Mouse (Mus musculus) ES-Bruce4 (cell line): ENCODE data around the gene Fpgs. TPM values are rescaled to one million over a fixed set of nuclear protein-coding genes. Genes with fewer than 3 reads are reported as not detected.

Source experiments
- H3K27ac ChIP-seq: 2 replicates; pipeline ENCODE4 v1.5.1; 2012; ENCODE audit warnings: low read length, inconsistent platforms; ENCODE audit not compliant: insufficient read depth
- H3K27me3 ChIP-seq: 2 replicates; pipeline ENCODE4 v1.6.1; 2012; ENCODE audit warnings: mild to moderate bottlenecking, low read length, inconsistent platforms; ENCODE audit not compliant: control insufficient read depth, poor library complexity, insufficient read depth, severe bottlenecking
- H3K36me3 ChIP-seq: 2 replicates; pipeline ENCODE4 v1.6.1; 2012; ENCODE audit warnings: inconsistent platforms, mild to moderate bottlenecking, low read length, moderate library complexity; ENCODE audit not compliant: control insufficient read depth, poor library complexity, insufficient read depth, severe bottlenecking
- H3K4me1 ChIP-seq: one replicate; pipeline ENCODE4 v1.8.1; 2011; ENCODE audit warnings: low read length; ENCODE audit not compliant: control insufficient read depth, insufficient read depth
- H3K4me3 ChIP-seq: 2 replicates; pipeline ENCODE4 v1.5.1; 2011; ENCODE audit warnings: low read depth, mild to moderate bottlenecking, low read length
- H3K9ac ChIP-seq: 2 replicates; pipeline ENCODE4 v1.6.1; 2012; ENCODE audit warnings: low read depth, mild to moderate bottlenecking, inconsistent platforms; ENCODE audit not compliant: poor library complexity, severe bottlenecking
- H3K9me3 ChIP-seq: replicated peaks from 2 replicates; pipeline ENCODE4 v1.6.1; 2012; ENCODE audit warnings: mild to moderate bottlenecking, low read length, inconsistent platforms; ENCODE audit not compliant: control insufficient read depth, poor library complexity, insufficient read depth, severe bottlenecking
- CTCF ChIP-seq: IDR thresholded peaks from one replicate; pipeline ENCODE4 v1.8.1; 2011; ENCODE audit warnings: low read depth, low read length
- EP300 ChIP-seq: IDR thresholded peaks from 2 replicates; pipeline ENCODE4 v1.6.1; 2011; ENCODE audit warnings: low read depth, low read length; ENCODE audit not compliant: insufficient read depth
- POLR2A ChIP-seq: IDR thresholded peaks from one replicate; pipeline ENCODE4 v1.8.1; 2011; ENCODE audit warnings: low read length; ENCODE audit not compliant: insufficient read depth
- polyA plus RNA-seq: library from polyadenylated mRNA; stranded (reverse); fragments of >200 nt; gene quantifications from 2 replicates; pipeline ENCODE4 v1.2.4, GENCODE M21; 2011; ENCODE audit warnings: low read depth; ENCODE audit not compliant: missing spikeins, insufficient read depth, insufficient read length

The Fpgs gene
- polyA plus RNA-seq, 1 experiment = 45.7 TPM

GRCm38 (mm10) chr2:32637778-32638281 lies 66.1 kb downstream of the Fpgs start:
- Histone ChIP-seq H3K27ac (no peak overlapping the region), H3K4me1 (no peaks in the 10 kb centered on the region), H3K4me3 (peak overlapping the region; percentile 20; the same call in 1 of the 2 replicates), H3K9me3 (no peaks in the 10 kb centered on the region), H3K36me3 (peaks cover 12% of the 10 kb centered on the region), H3K9ac (peak overlapping the region; percentile 13; the same call in 1 of the 2 replicates), H3K27me3 (no peaks in the 10 kb centered on the region)
- TF ChIP-seq POLR2A (no peak), EP300 (no peak), CTCF (no peak)

GRCm38 (mm10) chr2:32636617-32637016 lies 67.3 kb downstream of the Fpgs start:
- Histone ChIP-seq H3K9me3 (no peaks in the 10 kb centered on the region), H3K36me3 (peaks cover 12% of the 10 kb centered on the region), H3K27me3 (no peaks in the 10 kb centered on the region), H3K27ac (no peak overlapping the region), H3K9ac (no peak overlapping the region), H3K4me1 (no peaks in the 10 kb centered on the region), H3K4me3 (no peak overlapping the region)
- no peak for TF ChIP-seq POLR2A
- no peak for TF ChIP-seq CTCF
- no peak for TF ChIP-seq EP300

GRCm38 (mm10) chr2:32634277-32635105 lies 69.5 kb downstream of the Fpgs start:
- Histone ChIP-seq H3K9me3 (no peaks in the 10 kb centered on the region), H3K36me3 (peaks cover 12% of the 10 kb centered on the region), H3K27ac (no peak overlapping the region), H3K27me3 (no peaks in the 10 kb centered on the region), H3K9ac (no peak overlapping the region), H3K4me3 (no peak overlapping the region), H3K4me1 (no peaks in the 10 kb centered on the region)
- TF ChIP-seq CTCF (no peak), EP300 (no peak), POLR2A (no peak)

GRCm38 (mm10) chr2:32633660-32634059 lies 70.3 kb downstream of the Fpgs start:
- Histone ChIP-seq H3K4me1 (no peaks in the 10 kb centered on the region), H3K27ac (no peak overlapping the region), H3K36me3 (peaks cover 12% of the 10 kb centered on the region), H3K9me3 (no peaks in the 10 kb centered on the region), H3K9ac (no peak overlapping the region), H3K4me3 (no peak overlapping the region), H3K27me3 (no peaks in the 10 kb centered on the region)
- TF ChIP-seq POLR2A (no peak), CTCF (no peak)

Other genes with a start within 250 kb of the Fpgs start
- gene Fam102a, start 168.8 kb downstream of the Fpgs start, polyA plus RNA-seq = 12.2 and 16.5 TPM in 2 replicates
- 35.1 and 41.7 TPM in 2 replicates for gene Dpm2, start 133.3 kb downstream of the Fpgs start, polyA plus RNA-seq
- gene Pip5kl1, start 129.3 kb downstream of the Fpgs start, polyA plus RNA-seq = 1.8 and 4.1 TPM in 2 replicates
- gene 9430097D07Rik, start 128.5 kb downstream of the Fpgs start, polyA plus RNA-seq = 0.44 TPM in 1 of 2 replicates, not detected in the other
- gene St6galnac4, start 117.0 kb downstream of the Fpgs start, polyA plus RNA-seq = 9.4 and 9.7 TPM in 2 replicates
- gene St6galnac6, start 104.4 kb downstream of the Fpgs start, polyA plus RNA-seq = 22.5 and 24.2 TPM in 2 replicates
- gene Ak1, start 82.4 kb downstream of the Fpgs start, polyA plus RNA-seq = 71.8 and 74.7 TPM in 2 replicates
- 20.0 and 20.8 TPM in 2 replicates for gene Eng, start 57.5 kb downstream of the Fpgs start, polyA plus RNA-seq
- gene Cdk9, start 8.9 kb upstream of the Fpgs start, polyA plus RNA-seq = 109 and 115 TPM in 2 replicates
- gene Sh2d3c, start 16.9 kb upstream of the Fpgs start, polyA plus RNA-seq = 9.0 and 11.4 TPM in 2 replicates
- gene 6330409D20Rik, start 36.9 kb upstream of the Fpgs start, polyA plus RNA-seq = not detected in 2 replicates
- 77.0 and 83.7 TPM in 2 replicates for gene Tor2a, start 53.1 kb upstream of the Fpgs start, polyA plus RNA-seq
- 2.2 TPM in 2 replicates for gene Ttc16, start 71.5 kb upstream of the Fpgs start, polyA plus RNA-seq
- gene Ptrh1, start 71.6 kb upstream of the Fpgs start, polyA plus RNA-seq = 9.9 and 11.6 TPM in 2 replicates
- gene Cfap157, start 80.3 kb upstream of the Fpgs start, polyA plus RNA-seq = not detected in 2 replicates
- gene Stxbp1, start 143.1 kb upstream of the Fpgs start, polyA plus RNA-seq = 21.1 and 22.0 TPM in 2 replicates
- gene Fam129b, start 172.0 kb upstream of the Fpgs start, polyA plus RNA-seq = 65.5 and 71.6 TPM in 2 replicates